Mouse (Mus musculus) lung, postnatal 0 days (tissue): ENCODE results near the gene Ndufs7.

Experiments
- CTCF ChIP-seq: IDR thresholded peaks from 2 replicates; pipeline ENCODE4 v1.5.1; 2016; ENCODE audit warnings: antibody characterized with exemption, mild to moderate bottlenecking
- EP300 ChIP-seq: IDR thresholded peaks from 2 replicates; pipeline ENCODE4 v1.6.1; 2016; ENCODE audit warnings: antibody characterized with exemption, mild to moderate bottlenecking, control low read depth

GRCm38 (mm10) chr10:80293325-80293724 lies 44.4 kb downstream of the Ndufs7 start:
- TF ChIP-seq CTCF (peak; percentile 31; the same call in 1 of the 2 replicates), EP300 (no peak)
